Mouse (Mus musculus) midbrain, postnatal 0 days (tissue): ENCODE measurements around the gene Pcid2. TPM values are rescaled to one million over a fixed set of nuclear protein-coding genes. Genes with fewer than 3 reads are reported as not detected.
"Not testable (repeated sequence)": the region's sequence is repeated elsewhere in the genome, so short reads cannot be mapped to it uniquely, and the experiment has no call there.

Experiments
- ATAC-seq: fragments of 200-750 bp; cut with Nextera tagmentation; 2 replicates; pipeline ENCODE4 v1.8.0; 2017; ENCODE audit warnings: moderate number of reproducible peaks, mild to moderate bottlenecking, moderate TSS enrichment, moderate library complexity; ENCODE audit not compliant: low FRiP score
- DNase-seq: peaks from one replicate; pipeline ENCODE4 v3.0.0-alpha.2; 2015; ENCODE audit warnings: low spot score
- H3K27ac ChIP-seq: fragments of 300-500 bp; sonication (generic); 2 replicates; pipeline ENCODE4 v1.5.1; 2014; ENCODE audit warnings: low read depth, mild to moderate bottlenecking, low read length, mixed read lengths
- H3K27me3 ChIP-seq: fragments of 300-500 bp; sonication (generic); 2 replicates; pipeline ENCODE4 v1.6.1; 2014; ENCODE audit warnings: low read length, control low read depth, mixed read lengths; ENCODE audit not compliant: insufficient read depth
- H3K36me3 ChIP-seq: fragments of 300-500 bp; sonication (generic); 2 replicates; pipeline ENCODE4 v1.6.1; 2014; ENCODE audit warnings: low read length, control low read depth, mixed read lengths; ENCODE audit not compliant: insufficient read depth
- H3K4me1 ChIP-seq: fragments of 300-500 bp; sonication (generic); 2 replicates; pipeline ENCODE4 v1.6.1; 2014; ENCODE audit warnings: mild to moderate bottlenecking, control low read depth, antibody characterized with exemption, low read length, mixed read lengths; ENCODE audit not compliant: insufficient read depth
- H3K4me2 ChIP-seq: fragments of 300-500 bp; sonication (generic); 2 replicates; pipeline ENCODE4 v1.6.1; 2014; ENCODE audit warnings: low read depth, mild to moderate bottlenecking, low read length, mixed read lengths; ENCODE audit not compliant: poor library complexity, severe bottlenecking
- H3K4me3 ChIP-seq: fragments of 300-500 bp; sonication (generic); 2 replicates; pipeline ENCODE4 v1.5.1; 2014; ENCODE audit warnings: low read depth, mild to moderate bottlenecking, low read length, moderate library complexity
- H3K9ac ChIP-seq: fragments of 300-500 bp; sonication (generic); replicated peaks from 2 replicates; pipeline ENCODE4 v1.6.1; 2014; ENCODE audit warnings: mild to moderate bottlenecking, low read length, moderate library complexity, mixed read lengths; ENCODE audit not compliant: poor library complexity, severe bottlenecking
- H3K9me3 ChIP-seq: fragments of 300-500 bp; sonication (generic); 2 replicates; pipeline ENCODE4 v1.6.1; 2016; ENCODE audit warnings: low read length, control low read depth
- CTCF ChIP-seq: IDR thresholded peaks from 2 replicates; pipeline ENCODE4 v1.5.1; 2016; ENCODE audit warnings: antibody characterized with exemption, mild to moderate bottlenecking
- WGBS: fragments of 180-500 bp; shearing (Covaris S2); extraction: QIAGEN DNeasy Blood & Tissue Kit; methylation state at CpG from one replicate; pipeline ENCODE4 v1.1.7; 2014; 5-methylcytosine and 5-hydroxymethylcytosine counted together
- polyA plus RNA-seq: library from polyadenylated mRNA; unstranded; fragments of >200 nt; fragmentation: Nextera tagmentation; extraction: Ambion mirVana; gene quantifications from 2 replicates; pipeline ENCODE4 v1.2.1, GENCODE M21; 2015
- total RNA-seq: library from RNA; depleted of rRNA; stranded (reverse); fragments of >200 nt; gene quantifications from 2 replicates; pipeline ENCODE4 v1.2.3, GENCODE M21; 2014

The Pcid2 gene
- total and polyA plus RNA-seq, 2 experiments from 2014 or later, result 29.0 to 32.2 TPM

GRCm38 (mm10) chr8:13107990-13108638, 2.9 kb upstream of the Pcid2 start:
- Histone ChIP-seq H3K27me3 (no peaks in the 10 kb centered on the region), H3K4me2 (no peak overlapping the region), H3K4me1 (peaks cover 7% of the 10 kb centered on the region; the same call in 1 of the 2 replicates), H3K9me3 (no peaks in the 10 kb centered on the region), H3K27ac (no peak overlapping the region), H3K9ac (no peak overlapping the region), H3K36me3 (no peaks in the 10 kb centered on the region), H3K4me3 (no peak overlapping the region)
- ATAC-seq, result no peak
- DNase-seq, result no peak
- no peak for TF ChIP-seq CTCF
- WGBS, result 93% methylated on average over 13 of the region's 13 CpGs

- DNase-seq (peak; percentile 25), ATAC-seq (peak; percentile 28)
- H3K4me3 ChIP-seq, result peak overlapping the region; percentile 98
- no peak for TF ChIP-seq CTCF
- peaks cover 7% of the 10 kb centered on the region; the same call in 1 of the 2 replicates for H3K4me1 ChIP-seq
- H3K36me3 ChIP-seq, result no peaks in the 10 kb centered on the region
- peak overlapping the region; percentile 97 for H3K27ac ChIP-seq
- H3K4me2 ChIP-seq, result peak overlapping the region; percentile 90
- no peaks in the 10 kb centered on the region for H3K9me3 ChIP-seq
- H3K9ac ChIP-seq, result peak overlapping the region; percentile 95
- WGBS, result 1% methylated on average over 57 of the region's 63 CpGs
- H3K27me3 ChIP-seq, result no peaks in the 10 kb centered on the region
These were observed 771 bp upstream of the Pcid2 start for GRCm38 (mm10) chr8:13105908-13106551.

GRCm38 (mm10) chr8:13104691-13105086, 570 bp downstream of the Pcid2 start:
- under 1% methylated on average over 45 of the region's 45 CpGs for WGBS
- Histone ChIP-seq H3K36me3 (no peaks in the 10 kb centered on the region; the same call in 1 of the 2 replicates), H3K27me3 (no peaks in the 10 kb centered on the region), H3K4me3 (peak overlapping the region; percentile 98), H3K4me2 (peak overlapping the region; percentile 90), H3K27ac (peak overlapping the region; percentile 97), H3K9ac (peak overlapping the region; percentile 84), H3K4me1 (peaks cover 7% of the 10 kb centered on the region; the same call in 1 of the 2 replicates), H3K9me3 (no peaks in the 10 kb centered on the region)
- ATAC-seq, result peak; percentile 90
- DNase-seq, result peak; percentile 93
- TF ChIP-seq CTCF, result no peak; the same call in 1 of the 2 replicates

- Histone ChIP-seq H3K4me2 (no peak overlapping the region), H3K9me3 (no peaks in the 10 kb centered on the region), H3K4me3 (no peak overlapping the region), H3K27ac (no peak overlapping the region), H3K36me3 (peaks cover 69% of the 10 kb centered on the region), H3K27me3 (no peaks in the 10 kb centered on the region), H3K9ac (no peak overlapping the region), H3K4me1 (no peaks in the 10 kb centered on the region)
- 91% methylated on average over 7 of the region's 7 CpGs for WGBS
- ATAC-seq, result no peak
- TF ChIP-seq CTCF, result no peak
- no peak for DNase-seq
These were observed 27.7 kb downstream of the Pcid2 start for GRCm38 (mm10) chr8:13077542-13077941.

- WGBS, result 95% methylated on average over 1 of the region's 1 CpGs
- not testable (repeated sequence) for H3K9ac ChIP-seq, DNase-seq, H3K27me3 ChIP-seq, H3K27ac ChIP-seq, H3K4me3 ChIP-seq, H3K4me2 ChIP-seq, ATAC-seq, H3K4me1 ChIP-seq, H3K9me3 ChIP-seq
- H3K36me3 ChIP-seq, result peaks cover 54% of the 10 kb centered on the region
These were observed 29.7 kb downstream of the Pcid2 start for GRCm38 (mm10) chr8:13075579-13075978.

GRCm38 (mm10) chr8:13075044-13075443, 30.2 kb downstream of the Pcid2 start:
- TF ChIP-seq CTCF, result no peak
- Histone ChIP-seq H3K27me3 (no peaks in the 10 kb centered on the region), H3K4me1 (no peaks in the 10 kb centered on the region), H3K9ac (no peak overlapping the region), H3K36me3 (peaks cover 49% of the 10 kb centered on the region), H3K9me3 (no peaks in the 10 kb centered on the region), H3K4me2 (no peak overlapping the region), H3K4me3 (no peak overlapping the region), H3K27ac (no peak overlapping the region)
- DNase-seq (no peak), ATAC-seq (no peak)
- 98% methylated on average over 8 of the region's 8 CpGs for WGBS
